Mouse (Mus musculus) layer of hippocampus, adult 2 months (tissue): Measurements from ENCODE around the gene Nup214. TPM values are rescaled to one million over a fixed set of nuclear protein-coding genes. Genes with fewer than 3 reads are reported as not detected.

Experiments
- DNase-seq, 2 experiments: peaks; one replicate each; pipeline ENCODE4 v3.0.0; 2022; ENCODE audit warnings: low spot score in 2 of 2
- H3K27ac ChIP-seq: fragments of 200-600 bp; 2 replicates; pipeline ENCODE4 v1.8.1; 2022
- H3K4me3 ChIP-seq: fragments of 200-600 bp; 2 replicates; pipeline ENCODE4 v1.8.1; 2022; ENCODE audit warnings: mild to moderate bottlenecking
- CTCF ChIP-seq: fragments of 200-600 bp; conservative IDR thresholded peaks from 2 replicates; pipeline ENCODE4 v1.8.1; 2022; ENCODE audit warnings: antibody characterized with exemption, mild to moderate bottlenecking, moderate library complexity
- total RNA-seq, 2 experiments: library from RNA; stranded (reverse); gene quantifications; 2 replicates each; pipeline ENCODE4 v1.2.3; 2021

Nup214 gene
- total RNA-seq, 2 experiments from 2014 or later, result 67.0 to 69.3 TPM

- H3K27ac ChIP-seq, result no peak overlapping the region
- H3K4me3 ChIP-seq, result no peak overlapping the region
- DNase-seq, result no peak
- 0 out of 2 replicates have a peak, but pooled peaks have one; percentile 12 for TF ChIP-seq CTCF
These were observed 94.8 kb downstream of the Nup214 start for GRCm38 (mm10) chr2:32068811-32069607.

- DNase-seq, result no peak
- Histone ChIP-seq H3K27ac (no peak overlapping the region), H3K4me3 (no peak overlapping the region)
- no peak for TF ChIP-seq CTCF
These were observed 96.5 kb downstream of the Nup214 start for GRCm38 (mm10) chr2:32070747-32071146.

GRCm38 (mm10) chr2:32074404-32074803 is 100.2 kb downstream of the Nup214 start:
- no peak for TF ChIP-seq CTCF
- Histone ChIP-seq H3K4me3 (no peak overlapping the region), H3K27ac (no peak overlapping the region)
- peak; percentile 28 to 41 for DNase-seq

GRCm38 (mm10) chr2:32075368-32075767 is 101.1 kb downstream of the Nup214 start:
- TF ChIP-seq CTCF, result no peak
- H3K27ac ChIP-seq, result no peak overlapping the region
- no peak overlapping the region for H3K4me3 ChIP-seq
- no peak for DNase-seq

GRCm38 (mm10) chr2:32077744-32078143 is 103.5 kb downstream of the Nup214 start:
- no peak overlapping the region for H3K4me3 ChIP-seq
- no peak overlapping the region for H3K27ac ChIP-seq
- no peak for DNase-seq
- TF ChIP-seq CTCF, result no peak

- no peak for TF ChIP-seq CTCF
- no peak for DNase-seq
- no peak overlapping the region for H3K27ac ChIP-seq
- no peak overlapping the region for H3K4me3 ChIP-seq
These were observed 104.3 kb downstream of the Nup214 start for GRCm38 (mm10) chr2:32078522-32078921.

GRCm38 (mm10) chr2:32079191-32079725 is 105.0 kb downstream of the Nup214 start:
- no peak overlapping the region for H3K4me3 ChIP-seq
- TF ChIP-seq CTCF, result no peak
- no peak overlapping the region for H3K27ac ChIP-seq
- DNase-seq, result no peak

- no peak for TF ChIP-seq CTCF
- Histone ChIP-seq H3K27ac (no peak overlapping the region), H3K4me3 (no peak overlapping the region)
- no peak for DNase-seq
These were observed 106.4 kb downstream of the Nup214 start for GRCm38 (mm10) chr2:32080681-32081080.

GRCm38 (mm10) chr2:32081296-32081929 is 107.2 kb downstream of the Nup214 start:
- TF ChIP-seq CTCF, result peak; percentile 38
- H3K4me3 ChIP-seq, result no peak overlapping the region
- DNase-seq, result no peak
- no peak overlapping the region for H3K27ac ChIP-seq

- DNase-seq, result no peak
- H3K27ac ChIP-seq, result no peak overlapping the region
- H3K4me3 ChIP-seq, result peak overlapping the region; percentile 82
- TF ChIP-seq CTCF, result no peak
These were observed 108.0 kb downstream of the Nup214 start for GRCm38 (mm10) chr2:32082229-32082628.

GRCm38 (mm10) chr2:32083159-32084011 is 109.1 kb downstream of the Nup214 start:
- DNase-seq, result no peak
- H3K27ac ChIP-seq, result peak overlapping the region; percentile 28; the same call in 1 of the 2 replicates
- TF ChIP-seq CTCF, result peak; percentile 53
- peak overlapping the region; percentile 82 for H3K4me3 ChIP-seq

- peak in 1 of 2 experiments; percentile 25 for DNase-seq
- Histone ChIP-seq H3K4me3 (peak within 1 kb of the TSS; percentile 82), H3K27ac (peak within 1 kb of the TSS; percentile 77)
- no peak for TF ChIP-seq CTCF
These were observed 110.1 kb downstream of the Nup214 start, which contains the start of gene Fam78a for GRCm38 (mm10) chr2:32084111-32084871. TSS of gene Fam78a (minus strand) at chr2:32084857.
